Mouse (Mus musculus) subcutaneous adipose tissue, adult 2 months (tissue): ENCODE results near the gene Tmtc4. TPM values are rescaled to one million over a fixed set of nuclear protein-coding genes. Genes with fewer than 3 reads are reported as not detected.

ENCODE experiments used
- polyA plus RNA-seq: library from polyadenylated mRNA; depleted of rRNA; stranded (reverse); fragments of >200 nt; gene quantifications from 2 replicates; pipeline ENCODE4 v1.2.3, GENCODE M21; 2012; ENCODE audit warnings: low replicate concordance; rRNA removed

The Tmtc4 gene
- 9.5 and 16.1 TPM in 2 replicates for polyA plus RNA-seq

DNA sequence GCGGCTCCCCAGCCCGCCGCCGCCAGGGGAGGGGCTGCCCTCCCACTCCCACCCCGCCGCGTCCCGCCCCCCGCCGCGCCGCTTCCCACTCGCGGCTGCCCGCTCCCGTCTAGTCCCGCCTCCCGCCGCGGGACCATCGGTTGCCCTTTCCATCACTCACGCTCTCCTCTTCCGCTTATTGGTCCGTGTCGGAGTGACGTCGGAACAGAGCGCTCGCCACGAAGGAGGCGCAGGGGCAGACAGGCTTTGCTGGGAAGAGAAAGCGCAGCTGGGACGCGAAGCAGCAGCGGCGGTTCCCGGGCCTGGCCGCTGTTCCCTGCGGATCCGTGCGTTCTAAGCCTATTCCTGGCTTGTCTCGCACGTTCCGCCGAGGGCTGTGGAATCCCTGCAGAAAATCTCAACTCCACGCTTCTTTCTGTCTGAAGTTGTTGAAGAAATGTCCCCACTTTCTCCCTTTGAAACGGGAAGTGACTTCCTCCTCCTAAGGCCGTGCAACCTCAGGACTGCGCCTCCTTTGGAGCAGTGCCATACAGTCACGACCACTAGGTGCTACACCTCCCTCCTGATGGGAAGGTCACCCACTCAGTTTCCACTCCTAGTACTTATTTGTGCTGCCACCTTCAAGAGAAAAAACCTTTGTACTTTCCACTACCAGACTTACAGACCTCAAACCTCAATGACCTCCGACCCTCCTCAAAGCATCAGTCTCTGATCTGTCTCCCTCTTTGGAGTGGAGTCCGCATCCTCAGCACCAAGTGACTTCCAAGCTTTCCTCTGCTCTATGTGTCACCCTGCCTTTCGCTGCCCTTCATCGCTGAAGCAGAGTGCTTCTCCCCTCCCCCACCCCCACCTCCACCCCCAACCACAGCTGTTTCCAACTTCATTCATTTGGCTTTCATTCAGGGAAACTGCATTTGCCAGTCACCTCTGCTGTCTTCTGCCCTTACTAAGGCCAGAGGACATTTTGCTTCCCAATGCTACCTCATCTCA lies at the start of gene Tmtc4:
TSS of gene Tmtc4 (minus strand) at position 810 of the 990 bp plus-strand sequence.

GRCm38 (mm10) chr14:122913657-122914056 lies 70.2 kb downstream of the Tmtc4 start, which contains the start of gene Ggact:
Ggact (minus strand) TSS chr14:122913757.

Other genes with a start within 250 kb of the Tmtc4 start
- 37.5 and 37.9 TPM in 2 replicates for gene Ggact, start 70.3 kb downstream of the Tmtc4 start, polyA plus RNA-seq